Mouse (Mus musculus): ENCODE results near the gene Gng11. TPM values are rescaled to one million over a fixed set of nuclear protein-coding genes. Genes with fewer than 3 reads are reported as not detected.

The Gng11 gene
- polyA plus RNA-seq, 1 experiment from 2014 or later, result 123 TPM

Other genes starting within 250 kb of the Gng11 start
- 0.49 and 0.94 TPM in 2 replicates for gene Calcr, start 239.2 kb upstream of the Gng11 start, polyA plus RNA-seq (2014; fragmentation: Nextera tagmentation; extraction: Ambion mirVana)
- 5.0 and 5.7 TPM in 2 replicates for gene Tfpi2, start 15.0 kb upstream of the Gng11 start, polyA plus RNA-seq (2014; fragmentation: Nextera tagmentation; extraction: Ambion mirVana)
- gene Gngt1, start 10.1 kb upstream of the Gng11 start, polyA plus RNA-seq (2014; fragmentation: Nextera tagmentation; extraction: Ambion mirVana), result not detected in 2 replicates
- gene Bet1, start 83.1 kb downstream of the Gng11 start, polyA plus RNA-seq (2014; fragmentation: Nextera tagmentation; extraction: Ambion mirVana), result 39.4 and 48.1 TPM in 2 replicates